Mouse (Mus musculus) limb, embryonic 11.5 days (tissue): ENCODE measurements around the gene Clpx. TPM values are rescaled to one million over a fixed set of nuclear protein-coding genes. Genes with fewer than 3 reads are reported as not detected.
"Not testable (repeated sequence)": the region's sequence is repeated elsewhere in the genome, so short reads cannot be mapped to it uniquely, and the experiment has no call there.

Source experiments
- ATAC-seq: fragments of 200-750 bp; cut with Nextera tagmentation; 2 replicates; pipeline ENCODE4 v1.8.0; 2017; ENCODE audit warnings: low read depth; ENCODE audit not compliant: insufficient number of reproducible peaks, low FRiP score, low TSS enrichment
- DNase-seq: peaks from one replicate; pipeline ENCODE4 v3.0.0-alpha.2; 2015; ENCODE audit warnings: low spot score
- H3K27ac ChIP-seq: fragments of 300-500 bp; sonication (generic); replicated peaks from 2 replicates; pipeline ENCODE4 v1.5.1; 2014; ENCODE audit warnings: low read depth, mild to moderate bottlenecking, low read length
- H3K27me3 ChIP-seq: fragments of 300-500 bp; sonication (generic); 2 replicates; pipeline ENCODE4 v1.6.1; 2014; ENCODE audit warnings: mild to moderate bottlenecking, low read length, mixed read lengths; ENCODE audit not compliant: control insufficient read depth, insufficient read depth
- H3K36me3 ChIP-seq: fragments of 300-500 bp; sonication (generic); 2 replicates; pipeline ENCODE4 v1.6.1; 2014; ENCODE audit warnings: mild to moderate bottlenecking, low read length, moderate library complexity, mixed read lengths; ENCODE audit not compliant: control insufficient read depth, insufficient read depth
- H3K4me1 ChIP-seq: fragments of 300-500 bp; sonication (generic); 2 replicates; pipeline ENCODE4 v1.6.1; 2014; ENCODE audit warnings: low read length, mixed read lengths; ENCODE audit not compliant: control insufficient read depth, insufficient read depth
- H3K4me2 ChIP-seq: fragments of 300-500 bp; sonication (generic); 2 replicates; pipeline ENCODE4 v1.6.1; 2014; ENCODE audit warnings: low read depth, mild to moderate bottlenecking, moderate library complexity; ENCODE audit not compliant: severe bottlenecking
- H3K4me3 ChIP-seq: fragments of 300-500 bp; sonication (generic); 2 replicates; pipeline ENCODE4 v1.5.1; 2014; ENCODE audit warnings: low read depth, low read length
- H3K9ac ChIP-seq: fragments of 300-500 bp; sonication (generic); 2 replicates; pipeline ENCODE4 v1.6.1; 2014; ENCODE audit warnings: mild to moderate bottlenecking, low read length
- H3K9me3 ChIP-seq: fragments of 300-500 bp; sonication (generic); 2 replicates; pipeline ENCODE4 v1.6.1; 2016; ENCODE audit warnings: low read length; ENCODE audit not compliant: control insufficient read depth
- WGBS: fragments of 180-500 bp; shearing (Covaris S2); extraction: QIAGEN DNeasy Blood & Tissue Kit; methylation state at CpG from one replicate; pipeline ENCODE4 v1.1.7; 2014; 5-methylcytosine and 5-hydroxymethylcytosine counted together
- polyA plus RNA-seq: library from polyadenylated mRNA; unstranded; fragments of >200 nt; fragmentation: Nextera tagmentation; extraction: Ambion mirVana; gene quantifications from 2 replicates; pipeline ENCODE4 v1.2.1, GENCODE M21; 2014

The Clpx gene
- polyA plus RNA-seq, 1 experiment from 2014 or later: 59.1 TPM

DNA sequence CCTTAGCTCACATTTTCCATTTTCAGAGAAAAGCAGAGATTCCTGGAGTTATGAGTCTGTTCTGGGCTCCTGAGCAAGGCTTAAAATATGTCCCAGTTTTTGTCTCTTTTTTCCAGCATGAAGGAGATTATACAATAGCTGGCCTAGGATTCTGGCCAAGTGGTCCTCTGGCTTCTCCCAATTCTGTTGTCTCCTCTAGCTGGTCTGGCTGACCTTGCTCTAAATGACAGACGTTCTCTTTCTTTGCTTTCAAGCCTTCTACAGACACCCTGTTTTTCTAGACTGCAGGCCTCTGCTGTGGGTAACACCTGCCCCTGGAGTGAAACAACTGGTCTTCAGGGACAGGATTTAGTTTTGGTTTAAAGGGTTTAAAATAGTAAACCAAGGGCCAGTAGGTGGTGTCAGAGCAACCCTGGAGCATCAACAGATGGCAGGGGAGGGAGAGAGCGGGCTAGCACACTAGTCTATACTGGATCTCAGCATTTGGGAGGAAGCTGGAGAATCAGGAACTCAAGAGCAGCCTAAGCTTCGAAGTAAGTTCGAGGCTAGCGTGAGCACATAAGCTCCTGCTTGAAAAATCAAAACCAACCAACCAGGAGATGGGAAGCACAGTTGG lies 12.4 kb upstream of the Clpx start:
- Histone ChIP-seq H3K27me3 (no peaks in the 10 kb centered on the region), H3K4me2 (no peak overlapping the region), H3K4me1 (no peaks in the 10 kb centered on the region), H3K9ac (no peak overlapping the region), H3K27ac (no peak overlapping the region), H3K36me3 (no peaks in the 10 kb centered on the region), H3K4me3 (no peak overlapping the region), H3K9me3 (no peaks in the 10 kb centered on the region)
- WGBS: 79% methylated on average over 5 of the region's 5 CpGs
- DNase-seq (no peak), ATAC-seq (no peak)

- Histone ChIP-seq H3K9ac (no peak overlapping the region), H3K9me3 (no peaks in the 10 kb centered on the region), H3K27me3 (no peaks in the 10 kb centered on the region), H3K4me3 (no peak overlapping the region), H3K4me2 (no peak overlapping the region), H3K27ac (no peak overlapping the region), H3K36me3 (no peaks in the 10 kb centered on the region), H3K4me1 (no peaks in the 10 kb centered on the region)
- peak; percentile 48 for DNase-seq
- ATAC-seq: no peak
- 3% methylated on average over 3 of the region's 3 CpGs for WGBS
Measured at GRCm38 (mm10) chr9:65283301-65283700, 10.8 kb upstream of the Clpx start.

- not testable (repeated sequence) for DNase-seq, H3K9me3 ChIP-seq, H3K27me3 ChIP-seq, ATAC-seq, H3K36me3 ChIP-seq, H3K4me1 ChIP-seq, H3K4me3 ChIP-seq, H3K9ac ChIP-seq, H3K4me2 ChIP-seq, H3K27ac ChIP-seq
- 81% methylated on average over 5 of the region's 5 CpGs for WGBS
Measured at GRCm38 (mm10) chr9:65288252-65288651, 5.8 kb upstream of the Clpx start.

DNA sequence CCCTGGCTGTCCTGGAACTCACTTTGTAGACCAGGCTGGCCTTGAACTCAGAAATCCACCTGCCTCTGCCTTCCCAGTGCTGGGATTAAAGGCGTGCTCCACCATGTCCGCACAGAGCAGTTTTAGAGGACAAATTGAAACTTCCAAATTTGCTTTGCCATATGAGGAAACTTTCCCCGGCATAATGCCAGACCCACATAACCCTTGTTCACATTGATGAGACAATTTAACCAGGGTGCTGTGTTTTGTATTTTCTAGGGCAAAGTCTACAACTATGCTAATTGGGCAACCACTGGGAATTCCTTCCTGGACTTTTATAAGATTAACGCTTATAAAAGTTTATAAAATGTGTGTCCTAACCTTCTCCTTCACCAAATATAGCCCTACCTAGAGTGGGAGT lies 4.1 kb upstream of the Clpx start:
- Histone ChIP-seq H3K4me2 (no peak overlapping the region), H3K9me3 (no peaks in the 10 kb centered on the region), H3K27ac (no peak overlapping the region), H3K9ac (no peak overlapping the region), H3K4me1 (peaks cover 3% of the 10 kb centered on the region; the same call in 1 of the 2 replicates), H3K4me3 (no peak overlapping the region), H3K36me3 (no peaks in the 10 kb centered on the region), H3K27me3 (no peaks in the 10 kb centered on the region)
- ATAC-seq: no peak
- 94% methylated on average over 4 of the region's 4 CpGs for WGBS
- no peak for DNase-seq

DNA sequence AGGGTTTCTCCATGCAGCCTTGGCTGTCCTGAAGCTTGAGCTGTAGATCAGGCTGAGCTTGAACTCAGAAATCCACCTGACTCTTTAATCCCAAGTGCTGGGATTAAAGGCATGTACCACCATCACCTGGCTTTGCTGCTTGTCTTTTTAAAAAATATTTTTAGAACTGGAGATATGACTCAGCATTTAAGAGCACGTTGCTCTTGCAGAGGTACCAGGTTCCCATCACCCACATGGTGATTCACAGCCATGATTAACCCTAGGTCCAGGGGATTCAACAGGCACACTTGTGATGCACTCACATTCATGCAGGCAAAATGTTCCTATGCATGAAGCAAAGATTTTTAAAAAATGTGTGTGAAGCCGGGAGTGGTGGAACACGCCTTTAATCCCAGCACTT lies 1.6 kb upstream of the Clpx start:
- no peak for ATAC-seq
- Histone ChIP-seq H3K9me3 (no peaks in the 10 kb centered on the region), H3K4me1 (peaks cover 5% of the 10 kb centered on the region; the same call in 1 of the 2 replicates), H3K36me3 (no peaks in the 10 kb centered on the region; the same call in 1 of the 2 replicates), H3K4me3 (no peak overlapping the region), H3K9ac (no peak overlapping the region), H3K4me2 (no peak overlapping the region), H3K27me3 (no peaks in the 10 kb centered on the region), H3K27ac (no peak overlapping the region)
- 93% methylated on average over 3 of the region's 3 CpGs for WGBS
- DNase-seq: no peak

- H3K36me3 ChIP-seq: no peaks in the 10 kb centered on the region; the same call in 1 of the 2 replicates
- WGBS: 35% methylated on average over 5 of the region's 5 CpGs
- H3K27ac ChIP-seq: no peak overlapping the region
- H3K4me3 ChIP-seq: peak overlapping the region; percentile 96
- H3K4me2 ChIP-seq: peak overlapping the region; percentile 65
- ATAC-seq (no peak), DNase-seq (peak; percentile 27)
- H3K9ac ChIP-seq: peak overlapping the region; percentile 83
- H3K9me3 ChIP-seq: no peaks in the 10 kb centered on the region
- H3K27me3 ChIP-seq: no peaks in the 10 kb centered on the region
- H3K4me1 ChIP-seq: peaks cover 5% of the 10 kb centered on the region; the same call in 1 of the 2 replicates
Measured at GRCm38 (mm10) chr9:65293119-65293518, 941 bp upstream of the Clpx start.

DNA sequence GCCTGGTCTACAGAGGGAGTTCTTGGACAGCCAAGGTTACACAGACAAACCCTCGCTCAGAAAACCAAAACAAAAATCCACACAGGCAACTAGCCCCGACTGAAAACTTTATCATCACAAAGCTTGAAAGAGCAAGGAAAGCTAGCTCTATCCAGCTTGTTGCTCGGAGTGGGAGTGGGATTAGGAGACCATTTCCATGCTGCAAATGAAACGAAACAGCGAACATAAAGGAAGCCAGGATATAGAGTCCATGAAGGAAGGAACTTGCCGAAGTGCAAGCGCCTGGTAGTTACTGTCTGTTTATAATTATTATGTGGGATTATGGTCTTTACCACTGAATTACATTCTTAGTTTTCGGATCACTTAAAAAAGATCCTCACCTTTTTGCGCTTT lies 484 bp upstream of the Clpx start:
- DNase-seq: no peak
- Histone ChIP-seq H3K4me2 (peak overlapping the region; percentile 65), H3K27me3 (no peaks in the 10 kb centered on the region), H3K9me3 (no peaks in the 10 kb centered on the region), H3K9ac (peak overlapping the region; percentile 83), H3K4me3 (peak overlapping the region; percentile 96), H3K27ac (peak overlapping the region; percentile 30), H3K4me1 (peaks cover 5% of the 10 kb centered on the region; the same call in 1 of the 2 replicates), H3K36me3 (no peaks in the 10 kb centered on the region; the same call in 1 of the 2 replicates)
- ATAC-seq: peak; percentile 50; the same call in 1 of the 2 replicates
- WGBS: under 1% methylated on average over 9 of the region's 9 CpGs

DNA sequence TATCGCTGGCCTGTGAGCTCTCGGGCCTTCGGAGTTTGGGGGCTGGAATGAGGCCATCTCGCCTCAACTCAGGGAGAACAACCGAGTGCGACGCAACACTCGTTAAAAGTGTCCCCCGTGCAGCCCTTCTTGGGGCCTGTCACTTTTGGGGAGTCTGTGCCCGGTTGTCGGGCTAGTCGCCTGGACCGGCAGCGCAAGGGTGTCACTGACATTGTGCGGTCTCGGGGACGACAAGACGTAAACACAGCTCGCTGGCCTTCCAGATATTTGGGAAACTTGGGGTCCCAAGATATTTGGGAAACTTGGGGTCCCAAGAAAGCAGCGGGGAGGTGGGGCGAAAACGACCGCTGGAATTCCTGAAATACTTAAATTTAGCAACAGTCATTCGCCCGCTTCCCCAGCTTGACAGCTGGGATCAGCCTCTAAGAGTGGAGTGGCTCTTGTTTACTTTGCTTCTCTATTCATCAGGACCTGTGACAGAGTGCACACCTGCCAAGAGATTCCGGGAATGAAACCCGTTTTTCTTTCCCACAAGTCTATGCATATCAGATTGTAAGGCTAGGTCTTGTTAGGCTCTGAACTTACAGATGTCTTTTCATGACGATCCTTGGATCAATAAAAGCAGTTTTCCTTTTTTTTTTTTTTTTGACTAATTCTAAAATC lies 787 bp downstream of the Clpx start:
- 4% methylated on average over 28 of the region's 28 CpGs for WGBS
- Histone ChIP-seq H3K9me3 (no peaks in the 10 kb centered on the region), H3K27me3 (no peaks in the 10 kb centered on the region), H3K4me2 (peak overlapping the region; percentile 92), H3K4me1 (peaks cover 5% of the 10 kb centered on the region; the same call in 1 of the 2 replicates), H3K27ac (no peak overlapping the region), H3K36me3 (no peaks in the 10 kb centered on the region; the same call in 1 of the 2 replicates), H3K9ac (peak overlapping the region; percentile 89), H3K4me3 (peak overlapping the region; percentile 96)
- DNase-seq: no peak
- no peak; the same call in 1 of the 2 replicates for ATAC-seq
